Mouse (Mus musculus) layer of hippocampus, postnatal 25 days (tissue): ENCODE measurements around the gene Pam16. TPM values are rescaled to one million over a fixed set of nuclear protein-coding genes. Genes with fewer than 3 reads are reported as not detected.
"Not testable (repeated sequence)": the region's sequence is repeated elsewhere in the genome, so short reads cannot be mapped to it uniquely, and the experiment has no call there.

Experiments
- DNase-seq, 2 experiments: peaks; one replicate each; pipeline ENCODE4 v3.0.0; 2022; ENCODE audit warnings: mixed read lengths in 2 of 2, low spot score in 1 of 2; ENCODE audit errors: extremely low spot score in 1 of 2
- total RNA-seq, 2 experiments: library from RNA; stranded (reverse); gene quantifications; 2 replicates each; pipeline ENCODE4 v1.2.3; 2021

Pam16 gene
- total RNA-seq, 2 experiments from 2014 or later, result 76.3 to 82.6 TPM

DNA sequence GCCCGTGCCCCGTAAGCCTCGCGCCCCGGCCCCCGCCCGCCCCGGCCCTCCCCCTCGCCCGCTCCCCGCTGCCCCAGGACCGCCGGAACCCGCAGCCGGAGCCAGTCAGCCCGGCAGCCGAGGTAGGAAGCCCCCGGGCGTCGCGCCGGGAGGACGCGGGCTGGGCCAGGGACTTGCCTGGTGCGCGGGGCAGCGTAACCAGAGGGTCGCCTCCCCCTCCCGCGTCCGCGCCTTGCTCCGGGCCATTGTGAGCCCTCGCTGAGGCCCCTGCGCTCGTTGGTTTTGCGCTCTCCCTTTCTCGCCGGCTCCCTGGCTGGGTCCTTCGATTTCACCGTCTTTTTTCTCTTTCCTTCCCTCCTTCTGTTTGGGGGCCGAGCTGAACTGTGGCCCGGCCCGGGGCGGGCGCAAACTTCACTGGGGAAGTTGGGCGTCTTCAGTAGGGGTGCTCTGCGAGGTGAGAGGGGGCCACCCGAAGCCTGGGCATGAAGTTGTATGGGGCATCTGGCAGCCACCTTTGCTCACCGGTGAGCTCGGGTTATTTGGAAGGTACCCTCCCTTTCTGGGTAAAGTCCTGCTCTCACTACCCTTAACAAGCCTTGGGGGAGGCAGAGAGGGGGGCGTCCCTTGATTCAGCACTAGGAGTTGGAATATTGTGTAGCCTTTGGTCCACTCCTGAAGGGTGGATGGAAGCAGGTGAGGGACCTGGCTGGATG, 29.8 kb downstream of the Pam16 start:
- no peak for DNase-seq

DNA sequence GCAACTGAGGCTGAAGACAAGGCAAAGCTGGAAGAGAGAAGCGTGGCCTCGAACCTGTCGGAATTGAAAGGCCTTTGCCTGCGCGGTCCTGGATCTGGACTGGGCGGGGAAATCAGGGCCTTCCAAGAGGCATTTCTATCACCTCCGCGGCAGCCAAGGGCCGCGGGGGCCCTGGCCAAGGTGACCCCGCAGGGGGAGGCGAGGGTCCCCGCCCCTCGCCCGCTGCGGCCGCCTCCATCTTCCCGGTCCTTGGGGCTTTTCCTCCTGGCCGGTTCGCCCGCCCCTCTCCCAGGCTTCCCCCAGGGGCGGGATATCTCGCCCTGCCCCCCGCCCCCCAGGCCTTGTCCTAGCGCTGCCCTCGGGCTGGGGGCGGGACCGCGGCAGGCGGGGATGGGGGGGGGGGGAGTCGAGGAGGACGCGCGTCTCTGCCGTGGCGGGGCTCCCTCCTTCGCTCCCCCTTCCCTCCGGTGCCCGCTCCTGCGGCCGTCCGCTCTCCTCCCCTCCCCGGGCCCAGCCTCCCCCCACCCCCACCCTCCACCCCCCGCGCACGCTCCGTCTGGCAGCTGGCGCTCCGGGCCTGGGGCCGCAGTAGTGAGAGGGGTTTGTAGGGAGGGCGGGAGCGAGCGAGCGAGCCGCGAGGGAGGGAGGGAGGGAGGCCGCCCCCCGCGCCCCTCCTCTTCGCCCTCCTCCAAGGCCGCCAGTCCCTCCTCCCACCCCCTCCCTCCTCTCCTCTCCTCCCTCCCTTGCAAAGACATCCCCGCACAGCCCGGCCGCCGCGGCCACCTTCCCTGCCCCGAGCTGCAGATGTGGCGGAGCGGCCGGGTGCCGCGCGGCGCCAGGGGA, 30.6 kb downstream of the Pam16 start, which contains the start of gene Glis2:
TSS of gene Glis2 (plus strand) at position 743 of the 843 bp plus-strand sequence.
- peak in 1 of 2 experiments; percentile 46 for DNase-seq

DNA sequence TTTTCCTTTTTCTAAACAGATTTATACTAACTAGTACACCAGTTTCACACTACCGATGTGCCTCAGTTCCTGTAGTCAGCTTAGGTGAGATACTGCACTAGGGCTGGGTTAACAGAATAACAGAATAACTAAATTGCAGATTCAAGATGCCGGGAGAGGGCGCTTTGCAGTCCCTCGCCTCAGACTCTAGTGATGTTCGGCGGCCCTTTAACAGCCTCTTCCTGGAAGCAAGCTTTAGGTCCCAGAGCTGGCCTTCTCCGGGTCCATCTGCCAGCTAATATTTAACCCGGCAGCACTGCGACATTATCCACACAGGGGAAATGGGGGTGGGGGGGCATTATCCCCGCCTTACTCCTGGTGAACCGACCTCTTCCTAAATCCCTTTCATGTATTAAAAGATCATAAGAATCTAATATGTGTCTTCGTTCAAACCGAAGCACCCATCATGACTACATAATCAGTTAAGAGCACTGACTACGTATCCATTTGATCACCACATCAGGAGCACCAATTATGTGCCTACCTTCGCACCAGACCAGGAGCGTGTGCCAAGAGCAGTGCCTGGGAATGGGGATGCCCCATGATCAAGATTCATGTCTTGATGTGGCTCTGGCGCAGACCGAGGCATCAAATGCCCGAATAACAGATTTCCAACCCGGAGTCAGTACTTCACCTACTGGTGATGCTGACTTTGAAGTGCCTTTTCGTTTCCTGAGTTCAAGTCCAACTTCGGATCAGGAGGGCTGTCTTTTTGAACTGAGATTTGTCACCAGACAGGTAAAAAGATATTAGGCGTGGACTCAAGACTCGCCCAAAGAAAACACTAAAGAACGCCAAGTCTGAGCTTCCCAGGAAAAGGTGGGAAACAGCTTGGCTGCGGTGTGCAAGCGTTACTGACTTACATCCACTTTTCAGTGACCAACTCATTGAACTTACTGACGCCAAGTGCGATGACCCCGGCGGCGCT, 31.6 kb downstream of the Pam16 start:
- DNase-seq, result peak in 1 of 2 experiments; percentile 56

DNA sequence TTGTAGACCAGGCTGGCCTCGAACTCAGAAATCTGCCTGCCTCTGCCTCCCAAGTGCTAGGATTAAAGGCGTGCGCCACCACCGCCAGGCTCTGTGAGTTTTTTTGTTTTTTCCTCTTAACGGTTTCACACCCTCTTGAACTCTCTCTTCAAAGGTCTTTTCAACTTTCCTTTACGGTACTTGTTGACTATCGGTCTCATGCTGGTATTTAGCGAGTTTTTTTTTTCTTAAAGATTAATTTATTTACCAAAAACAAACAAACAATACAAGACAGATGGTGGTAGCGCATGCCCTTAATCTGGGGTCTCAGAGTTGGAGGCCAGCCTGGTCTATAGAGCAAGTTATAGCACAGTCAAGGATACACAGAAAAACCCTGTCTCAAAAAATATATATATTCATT, 34.6 kb downstream of the Pam16 start:
- no peak for DNase-seq

DNA sequence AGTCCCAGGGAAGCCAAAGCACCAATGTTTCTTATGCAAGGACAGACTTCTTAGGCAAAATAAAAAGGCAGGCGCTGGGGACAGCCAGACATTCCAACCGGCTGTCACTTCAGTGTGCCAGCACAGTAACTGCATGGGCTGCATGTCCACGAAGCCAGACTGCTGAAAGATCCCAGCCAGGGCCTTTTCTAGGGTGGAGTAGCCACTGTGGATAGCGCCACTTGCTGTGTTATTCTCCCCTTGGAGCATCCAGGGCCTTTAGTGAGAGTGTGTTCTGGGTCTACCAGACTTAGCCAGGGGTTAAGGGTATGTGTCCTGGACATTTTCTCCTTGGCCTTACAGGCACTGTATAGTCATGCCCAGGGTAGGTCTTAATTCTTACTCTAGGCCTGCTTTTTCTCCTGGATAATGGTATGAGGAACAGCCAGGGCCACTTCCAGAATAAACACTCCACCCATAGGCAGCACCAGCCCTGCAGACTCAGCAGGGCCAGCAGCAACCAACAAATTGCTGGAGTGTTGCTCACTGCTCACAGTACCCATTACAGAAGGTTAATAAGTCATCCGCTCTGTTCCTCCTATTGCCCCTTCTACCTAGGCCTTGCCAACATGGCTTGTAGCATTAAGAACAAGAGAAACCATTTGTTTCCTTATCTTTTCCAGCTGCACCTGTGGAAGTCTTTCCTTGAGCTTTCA, 37.1 kb downstream of the Pam16 start:
- DNase-seq, result no peak

DNA sequence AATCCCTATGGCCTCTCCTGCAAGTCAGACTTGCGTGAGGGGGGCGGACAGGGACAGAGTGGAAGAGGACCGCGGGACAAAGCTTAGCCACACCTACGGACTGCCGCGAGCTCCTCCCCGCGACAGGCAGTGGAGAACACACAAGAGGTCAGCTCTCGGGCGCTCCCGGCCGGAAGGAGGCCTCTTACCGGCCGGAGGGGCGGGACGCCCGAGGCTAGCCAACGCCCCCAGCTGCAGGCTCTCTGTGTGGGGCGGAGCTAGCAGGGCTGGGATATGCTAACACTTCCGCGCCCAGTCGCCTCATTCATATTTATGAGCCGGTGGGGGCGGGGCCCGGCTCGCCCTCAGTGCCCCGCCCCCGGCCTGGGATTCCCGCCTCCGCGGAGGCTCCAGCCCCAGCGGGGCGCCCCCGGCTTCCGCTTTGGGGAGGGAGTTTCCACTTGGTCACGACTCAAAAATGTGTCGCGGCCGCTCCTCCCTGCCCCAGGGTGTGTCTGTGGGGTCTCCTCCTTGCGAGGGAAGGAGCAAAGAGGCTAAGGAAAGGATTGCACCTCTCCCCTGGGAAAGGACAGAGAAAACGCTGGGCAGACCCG, 38.2 kb downstream of the Pam16 start:
- DNase-seq, result peak; percentile 68 to 73

DNA sequence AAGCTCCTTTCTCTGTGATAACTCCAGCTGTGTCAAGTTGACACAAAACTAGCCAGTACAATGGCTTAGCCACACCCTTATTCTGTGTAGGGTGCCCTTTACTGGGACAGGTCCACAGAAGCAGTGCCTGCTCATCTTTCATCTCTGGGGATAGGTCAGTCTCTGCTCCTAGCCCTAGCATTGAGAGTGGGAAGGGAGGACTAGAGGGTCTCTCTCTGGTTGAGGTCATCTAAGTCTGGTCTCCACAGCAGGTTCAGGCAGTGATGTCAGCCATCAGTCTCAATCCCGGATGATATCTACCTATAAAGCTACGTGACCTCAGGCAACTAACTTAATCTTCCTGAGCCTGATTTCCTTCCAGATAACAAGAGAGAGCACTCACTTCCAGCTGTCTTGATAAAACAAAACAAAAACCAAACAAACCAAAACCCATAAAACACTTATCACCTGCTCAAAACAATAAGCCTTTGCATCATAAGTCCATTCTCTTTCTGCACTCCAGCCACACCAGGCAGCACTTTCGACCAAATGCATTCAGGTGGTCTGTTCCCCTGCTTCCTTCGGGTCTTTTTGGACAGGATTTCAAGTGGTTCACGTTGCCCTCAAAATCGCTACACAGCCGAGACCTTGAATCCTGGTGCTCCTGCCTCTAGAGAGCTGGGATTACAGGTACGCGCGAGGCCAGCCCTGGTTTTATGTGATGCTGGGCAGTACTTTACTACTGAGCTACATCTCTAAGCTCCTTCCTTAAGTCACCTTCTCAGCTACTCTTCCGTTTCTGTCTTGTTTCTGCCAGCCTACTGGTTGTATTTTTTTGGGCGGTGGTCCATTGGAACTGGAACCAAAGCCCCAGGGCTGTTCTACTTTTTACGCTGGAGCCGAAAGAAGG, 38.9 kb downstream of the Pam16 start:
- DNase-seq, result no peak

DNA sequence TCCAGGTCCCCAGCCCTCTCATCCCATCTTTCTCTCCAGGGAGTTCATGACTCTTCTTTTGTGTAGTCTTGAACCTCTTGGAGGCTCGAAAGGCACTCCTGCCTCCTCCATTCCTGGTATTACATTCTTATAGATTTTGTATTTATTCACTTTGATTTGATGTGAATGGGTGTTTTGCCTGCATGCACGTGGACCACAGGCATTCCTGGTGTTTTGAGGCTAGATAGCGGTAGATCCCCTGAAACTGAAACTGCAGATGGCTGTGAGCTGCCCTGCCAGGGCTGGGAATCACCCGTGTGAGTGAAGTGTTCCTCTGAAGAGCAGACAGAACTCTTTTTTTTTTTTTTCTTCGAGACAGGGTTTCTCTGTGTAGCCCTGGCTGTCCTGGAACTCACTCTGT, 40.4 kb downstream of the Pam16 start:
- DNase-seq, result no peak

DNA sequence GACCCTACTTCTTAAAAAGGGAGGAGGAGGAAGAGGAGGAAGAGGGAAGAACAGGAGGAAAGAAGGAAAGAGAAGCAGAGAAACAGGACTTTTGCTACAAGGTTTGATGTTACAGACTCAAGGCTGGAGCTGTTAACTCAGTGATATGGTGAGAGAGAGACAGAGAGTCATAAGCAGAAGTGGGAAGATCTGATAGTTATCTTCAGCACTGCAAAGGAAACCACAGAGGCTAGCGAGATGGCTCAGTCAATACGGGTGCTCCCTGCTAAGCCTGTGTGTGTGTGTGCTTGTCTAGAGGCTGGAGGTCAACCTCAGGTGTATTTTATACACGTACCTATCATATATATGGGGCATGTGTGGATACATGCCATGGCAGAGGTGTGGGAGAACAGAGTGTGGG, 41.0 kb downstream of the Pam16 start:
- DNase-seq, result no peak

DNA sequence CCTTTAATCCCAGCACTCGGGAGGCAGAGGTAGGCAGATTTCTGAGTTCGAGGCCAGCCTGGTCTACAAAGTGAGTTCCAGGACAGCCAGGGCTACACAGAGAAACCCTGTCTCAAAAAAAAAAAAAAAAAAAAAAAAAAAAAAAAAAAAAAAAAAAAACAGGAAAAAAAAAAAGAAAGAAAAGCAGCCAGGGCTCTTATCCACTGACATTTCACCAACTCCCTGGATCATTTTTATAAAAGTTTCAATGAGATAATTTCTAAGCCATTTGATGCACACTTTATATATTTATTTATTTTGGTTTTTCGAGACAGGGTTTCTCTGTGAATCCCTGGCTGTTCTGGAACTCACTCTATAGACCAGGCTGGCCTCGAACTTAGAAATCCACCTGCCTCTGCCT, 43.6 kb downstream of the Pam16 start:
- DNase-seq, result not testable (repeated sequence)

DNA sequence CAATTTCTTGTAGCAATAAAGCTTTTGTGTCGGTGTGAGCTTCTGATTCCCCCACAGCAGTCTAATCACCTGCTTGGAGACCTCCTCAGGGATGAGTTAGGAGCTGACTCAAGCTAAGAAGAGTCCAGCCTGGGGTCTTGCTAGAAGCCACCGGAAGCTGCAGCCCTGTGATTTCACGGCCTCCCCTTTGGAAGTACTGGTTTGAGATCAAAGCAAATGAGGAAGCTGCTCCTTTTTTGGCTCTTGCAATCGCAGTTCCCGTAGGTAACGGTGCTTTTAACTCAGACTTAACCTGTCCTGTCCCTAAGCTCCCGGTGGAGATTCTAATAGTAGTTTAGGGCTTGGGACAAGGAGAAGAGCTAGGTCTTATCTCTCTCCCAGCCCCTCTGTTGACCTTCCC, 46.2 kb downstream of the Pam16 start:
- no peak for DNase-seq

DNA sequence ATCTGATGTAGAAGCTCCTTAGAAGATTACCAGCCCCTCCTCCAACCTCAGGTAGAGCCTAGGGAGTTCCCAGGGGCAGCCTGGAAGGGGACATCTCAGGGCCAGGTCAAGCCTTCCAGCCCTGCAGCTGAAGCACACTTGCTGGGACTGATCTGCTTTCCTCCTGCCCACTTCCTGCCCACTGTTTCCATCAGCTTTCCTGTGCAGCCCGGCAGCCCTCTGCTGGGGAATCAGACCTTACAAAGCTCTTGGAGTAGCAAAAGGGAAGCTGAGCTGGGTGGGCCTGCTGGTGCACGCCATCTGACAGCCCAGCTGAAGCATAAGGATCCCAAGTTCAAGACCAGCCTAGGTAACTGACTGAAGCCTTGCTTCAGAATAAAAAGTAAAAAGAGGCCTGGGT, 47.9 kb downstream of the Pam16 start:
- no peak for DNase-seq

DNA sequence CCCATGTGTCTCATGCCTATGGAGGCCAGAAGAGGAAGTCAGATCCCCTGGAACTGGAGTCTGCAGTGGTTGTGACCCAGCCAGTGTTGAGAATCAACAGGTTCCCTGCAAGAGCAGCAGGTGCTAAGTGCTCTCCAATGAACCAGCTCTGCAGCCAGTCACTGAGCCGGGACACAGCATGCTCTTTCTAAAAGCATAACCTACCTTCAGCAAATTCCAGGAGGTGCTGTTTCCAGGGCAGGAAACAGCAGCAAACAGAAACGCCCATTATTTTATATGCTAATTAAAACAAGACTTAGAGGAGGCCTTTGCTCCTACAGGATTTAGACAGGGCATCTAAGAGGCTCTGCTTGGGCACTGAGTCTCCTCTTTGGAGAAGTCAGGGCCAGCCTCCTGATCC, 48.8 kb downstream of the Pam16 start:
- no peak for DNase-seq

DNA sequence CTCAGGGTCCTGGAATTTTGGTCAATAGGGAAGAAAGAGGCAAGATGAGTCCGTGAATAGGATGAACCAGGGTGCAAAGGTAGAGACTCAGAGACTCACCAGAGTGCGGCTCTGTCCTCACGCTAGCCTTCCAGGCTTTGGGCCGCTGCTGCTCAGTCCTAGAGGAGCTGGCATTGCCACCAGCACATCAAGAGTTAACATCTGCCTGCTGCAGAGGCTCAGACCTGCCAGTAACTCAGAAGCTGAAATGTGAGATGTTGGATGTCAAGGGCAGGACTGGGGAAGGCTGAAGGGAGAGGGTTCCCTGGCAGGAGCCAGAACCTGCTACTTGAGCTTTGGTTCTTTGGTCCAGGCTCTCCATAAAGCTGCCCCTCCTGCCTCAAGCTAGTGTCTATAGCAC, 54.1 kb downstream of the Pam16 start:
- DNase-seq, result no peak

DNA sequence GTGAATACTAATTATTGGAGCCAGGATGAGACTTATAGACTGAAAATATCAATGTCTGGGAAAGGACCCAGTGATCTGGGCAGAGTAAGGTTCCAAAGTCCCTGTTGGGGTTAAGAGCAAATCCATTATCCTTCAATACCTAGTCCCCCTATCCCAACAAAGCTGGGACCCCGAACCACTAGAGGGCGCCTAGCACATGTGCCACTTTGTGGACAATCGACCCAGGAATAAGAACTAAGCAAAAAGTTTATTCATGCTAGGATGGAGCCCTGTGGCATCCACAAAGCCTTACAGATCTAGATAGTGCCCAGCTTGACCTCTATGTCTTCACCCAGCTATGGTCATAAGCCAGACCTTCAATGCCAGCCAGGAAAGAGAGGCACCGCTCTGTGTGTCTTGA, 56.9 kb downstream of the Pam16 start:
- peak; percentile 65 to 88 for DNase-seq
